Mouse (Mus musculus): Measurements from ENCODE around the gene Pml.

DNA sequence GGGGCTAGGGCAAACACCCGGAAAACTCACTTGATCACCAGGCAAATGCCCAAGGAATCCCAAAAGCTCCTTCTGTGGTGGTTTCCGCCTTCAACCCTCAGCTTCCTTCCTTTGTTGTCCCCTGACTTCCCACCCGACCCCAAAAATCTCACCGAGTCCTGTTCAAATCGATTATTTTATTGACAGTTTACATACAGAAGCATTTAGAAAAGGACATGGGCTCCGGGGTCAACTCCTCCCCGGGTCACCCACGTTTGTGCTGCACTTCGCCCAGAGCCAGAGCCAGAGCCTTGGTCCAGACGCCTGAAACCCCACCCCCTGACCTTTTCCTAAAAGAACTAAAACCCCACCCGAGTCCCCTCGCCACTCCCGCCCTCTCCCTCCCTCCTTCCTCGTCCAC is 53.4 kb downstream of the Pml start:
- no peak for TF ChIP-seq CTCF (IDR thresholded peaks at IDR 0.05)
- TF ChIP-seq EP300 (IDR thresholded peaks at IDR 0.05): no peak
